Mouse (Mus musculus): ENCODE data around the gene Pcbp4. TPM values are rescaled to one million over a fixed set of nuclear protein-coding genes. Genes with fewer than 3 reads are reported as not detected.

Pcbp4 gene
- polyA plus RNA-seq, 1 experiment from 2014 or later, result 308 TPM

GRCm38 (mm10) chr9:106448498-106449031 lies 4.5 kb upstream of the Pcbp4 start:
- WGBS, result under 1% methylated on average over 23 of the region's 23 CpGs
- peak overlapping the region; percentile 74 for H3K4me2 ChIP-seq (replicated peaks)
- ATAC-seq (ENCODE audit: low FRiP score), result no peak
- no peaks in the 10 kb centered on the region for H3K27me3 ChIP-seq
- H3K4me3 ChIP-seq, result peak overlapping the region; percentile 39
- no peaks in the 10 kb centered on the region for H3K9me3 ChIP-seq (replicated peaks)
- peaks cover 58% of the 10 kb centered on the region for H3K4me1 ChIP-seq
- H3K27ac ChIP-seq, result peak overlapping the region; percentile 72
- H3K36me3 ChIP-seq, result no peaks in the 10 kb centered on the region
- H3K9ac ChIP-seq, result peak overlapping the region; percentile 62

DNA sequence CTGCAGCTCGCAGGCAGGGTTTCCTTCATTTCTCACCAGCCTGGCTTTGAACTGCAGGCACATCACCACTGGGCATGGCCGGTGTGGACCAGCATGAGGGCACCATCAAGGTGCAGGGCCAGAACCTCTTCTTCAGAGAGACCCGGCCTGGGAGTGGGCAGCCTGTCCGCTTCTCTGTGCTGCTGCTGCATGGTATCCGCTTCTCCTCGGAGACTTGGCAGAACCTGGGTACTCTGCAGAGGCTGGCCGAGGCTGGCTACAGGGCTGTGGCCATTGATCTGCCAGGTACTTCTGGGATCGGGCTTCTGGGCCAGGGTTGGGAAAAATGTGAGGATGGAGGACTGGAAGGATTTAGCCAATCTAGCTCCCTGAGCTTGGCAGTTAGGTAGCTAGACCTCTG lies 3.1 kb upstream of the Pcbp4 start:
- Histone ChIP-seq H3K4me3 (no peak overlapping the region), H3K4me1 (peaks cover 61% of the 10 kb centered on the region), H3K27ac (0 out of 2 replicates have a peak overlapping the region, but pooled peaks have one; percentile 25), H3K9ac (no peak overlapping the region), H3K4me2 (replicated peaks) (no peak overlapping the region), H3K9me3 (replicated peaks) (no peaks in the 10 kb centered on the region), H3K27me3 (no peaks in the 10 kb centered on the region), H3K36me3 (no peaks in the 10 kb centered on the region)
- ATAC-seq (ENCODE audit: low FRiP score), result no peak
- 94% methylated on average over 8 of the region's 8 CpGs for WGBS

- Histone ChIP-seq H3K27ac (no peak overlapping the region), H3K4me1 (peaks cover 67% of the 10 kb centered on the region), H3K27me3 (no peaks in the 10 kb centered on the region), H3K9ac (no peak overlapping the region), H3K36me3 (no peaks in the 10 kb centered on the region), H3K4me3 (no peak overlapping the region), H3K9me3 (replicated peaks) (no peaks in the 10 kb centered on the region), H3K4me2 (replicated peaks) (no peak overlapping the region)
- no peak for ATAC-seq (ENCODE audit: low FRiP score)
- WGBS, result 32% methylated on average over 9 of the region's 9 CpGs
Observed at GRCm38 (mm10) chr9:106450661-106451060, 2.4 kb upstream of the Pcbp4 start.

DNA sequence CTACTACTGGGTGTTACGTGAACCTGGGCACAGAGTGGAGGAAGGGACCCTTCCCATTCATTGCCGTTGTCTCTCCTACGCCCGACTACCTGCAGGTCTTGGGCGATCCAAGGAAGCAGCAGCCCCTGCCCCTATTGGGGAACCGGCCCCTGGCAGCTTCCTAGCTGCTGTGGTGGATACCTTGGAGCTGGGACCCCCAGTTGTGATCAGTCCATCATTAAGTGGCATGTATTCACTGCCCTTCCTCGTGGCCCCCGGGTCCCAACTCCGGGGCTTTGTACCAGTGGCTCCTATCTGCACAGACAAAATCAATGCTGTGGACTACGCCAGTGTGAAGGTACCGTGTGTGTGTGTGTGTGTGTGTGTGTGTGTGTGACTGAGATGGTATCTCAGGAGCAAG lies 1.8 kb upstream of the Pcbp4 start:
- Histone ChIP-seq H3K4me1 (peaks cover 69% of the 10 kb centered on the region), H3K27ac (no peak overlapping the region), H3K4me3 (no peak overlapping the region), H3K27me3 (no peaks in the 10 kb centered on the region), H3K9ac (peak overlapping the region; percentile 38), H3K36me3 (no peaks in the 10 kb centered on the region), H3K9me3 (replicated peaks) (no peaks in the 10 kb centered on the region), H3K4me2 (replicated peaks) (no peak overlapping the region)
- WGBS, result 70% methylated on average over 11 of the region's 11 CpGs
- no peak for ATAC-seq (ENCODE audit: low FRiP score)

GRCm38 (mm10) chr9:106451899-106452298 lies 1.2 kb upstream of the Pcbp4 start:
- H3K4me3 ChIP-seq, result no peak overlapping the region
- 89% methylated on average over 2 of the region's 2 CpGs for whole genome bisulfite sequencing
- no peaks in the 10 kb centered on the region for H3K27me3 ChIP-seq
- H3K4me1 ChIP-seq, result peaks cover 73% of the 10 kb centered on the region
- peak overlapping the region; percentile 99; the same call in 1 of the 2 replicates for H3K4me2 ChIP-seq (replicated peaks)
- no peaks in the 10 kb centered on the region for H3K9me3 ChIP-seq (replicated peaks)
- H3K27ac ChIP-seq, result no peak overlapping the region
- peak overlapping the region; percentile 97; the same call in 1 of the 2 replicates for H3K9ac ChIP-seq
- no peak for ATAC-seq (ENCODE audit: low FRiP score)
- H3K36me3 ChIP-seq, result no peaks in the 10 kb centered on the region

DNA sequence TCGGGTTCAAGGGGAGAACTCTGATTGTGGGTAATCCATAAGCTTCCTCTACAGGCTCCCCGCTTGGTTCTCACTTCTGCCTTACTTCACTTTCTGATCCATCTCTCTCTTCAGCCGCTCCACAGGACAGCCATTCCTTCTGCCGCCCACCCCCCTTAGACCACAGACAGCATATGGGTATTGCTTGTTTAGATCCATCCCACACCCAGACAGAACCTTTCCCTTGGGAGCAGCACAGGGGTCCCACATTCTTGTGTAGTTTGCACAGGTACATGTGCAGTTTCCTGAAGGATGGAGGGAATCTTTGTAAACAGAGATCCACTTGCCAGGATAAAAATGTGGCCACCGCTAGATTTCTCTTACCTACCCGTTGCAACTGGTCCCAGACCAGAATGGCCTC lies 740 bp upstream of the Pcbp4 start:
- 18% methylated on average over 6 of the region's 6 CpGs for WGBS
- H3K4me2 ChIP-seq (replicated peaks), result peak overlapping the region; percentile 99
- peak overlapping the region; percentile 97 for H3K9ac ChIP-seq
- ATAC-seq (ENCODE audit: low FRiP score), result no peak
- no peaks in the 10 kb centered on the region for H3K9me3 ChIP-seq (replicated peaks)
- peaks cover 74% of the 10 kb centered on the region for H3K4me1 ChIP-seq
- no peaks in the 10 kb centered on the region for H3K36me3 ChIP-seq
- peak overlapping the region; percentile 77; the same call in 1 of the 2 replicates for H3K4me3 ChIP-seq
- peak overlapping the region; percentile 96 for H3K27ac ChIP-seq
- H3K27me3 ChIP-seq, result no peaks in the 10 kb centered on the region

DNA sequence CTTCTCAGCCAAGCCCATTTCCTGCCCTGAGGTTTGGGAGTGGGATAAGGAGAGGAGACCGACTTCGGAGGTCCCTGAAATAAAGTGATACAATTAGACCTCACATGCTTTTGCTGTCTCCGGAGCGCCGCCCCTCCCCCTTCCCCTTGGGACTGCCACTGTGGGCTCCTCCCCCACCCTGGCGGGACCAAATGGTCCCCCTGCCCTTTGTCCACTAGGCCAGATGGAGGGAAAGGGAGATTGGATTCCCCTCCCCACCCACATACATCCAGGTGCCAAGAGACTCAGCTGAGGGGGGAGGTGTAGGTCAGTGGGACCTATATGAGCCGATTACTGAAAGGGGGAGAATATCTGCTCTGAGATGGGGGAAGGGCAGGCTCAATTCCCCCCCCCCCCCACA lies 270 bp upstream of the Pcbp4 start:
- H3K4me1 ChIP-seq, result peaks cover 75% of the 10 kb centered on the region

DNA sequence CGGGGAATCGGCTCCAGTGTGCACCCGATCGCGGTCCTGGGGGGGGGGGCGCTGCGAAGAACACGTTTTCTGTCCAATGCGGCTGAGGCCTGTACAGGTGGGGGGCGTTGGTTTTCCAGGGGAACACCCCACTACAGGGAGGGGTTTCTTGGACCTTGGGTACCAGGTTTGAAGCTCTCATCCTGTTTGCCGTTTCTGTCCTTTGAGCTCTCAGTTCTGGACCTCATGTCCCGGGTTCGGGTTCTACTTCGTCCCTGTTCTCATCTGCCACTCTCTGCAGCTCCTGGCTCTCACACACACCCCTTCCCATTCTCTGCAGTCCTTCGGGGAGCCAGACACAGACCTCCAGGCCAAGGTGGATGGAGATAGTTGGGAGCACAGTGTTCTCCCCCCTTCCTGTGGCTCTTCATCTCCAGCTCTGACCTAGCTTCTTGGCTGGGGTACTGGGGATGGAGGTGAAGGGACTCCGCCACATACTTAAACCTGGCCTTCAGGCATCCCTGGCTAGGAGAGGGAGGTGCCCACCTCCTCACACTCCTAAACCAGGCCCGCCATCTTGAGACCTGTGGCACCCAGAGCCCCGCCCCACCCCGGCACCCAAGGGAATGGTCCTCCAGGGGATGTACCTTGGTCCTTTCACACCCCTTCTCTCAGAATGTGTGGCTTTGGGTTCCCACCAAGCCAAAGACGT lies 1.1 kb downstream of the Pcbp4 start:
- H3K4me1 ChIP-seq, result peaks cover 76% of the 10 kb centered on the region
- H3K4me2 ChIP-seq (replicated peaks), result peak overlapping the region; percentile 99
- no peaks in the 10 kb centered on the region for H3K9me3 ChIP-seq (replicated peaks)
- peak overlapping the region; percentile 96 for H3K27ac ChIP-seq
- H3K4me3 ChIP-seq, result peak overlapping the region; percentile 77
- H3K36me3 ChIP-seq, result peaks cover 7% of the 10 kb centered on the region; the same call in 1 of the 2 replicates
- WGBS, result 2% methylated on average over 11 of the region's 20 CpGs
- ATAC-seq (ENCODE audit: low FRiP score), result peak; percentile 7; the same call in 1 of the 2 replicates
- no peaks in the 10 kb centered on the region for H3K27me3 ChIP-seq
- H3K9ac ChIP-seq, result peak overlapping the region; percentile 97

More for the DNA sequence above, 270 bp upstream of the Pcbp4 start:
- peaks cover under 1% of the 10 kb centered on the region; the same call in 1 of the 2 replicates for H3K36me3 ChIP-seq
- peak overlapping the region; percentile 99 for H3K4me2 ChIP-seq (replicated peaks)
- 0% methylated on average over 6 of the region's 7 CpGs for WGBS
- H3K4me3 ChIP-seq, result peak overlapping the region; percentile 77
- H3K9me3 ChIP-seq (replicated peaks), result no peaks in the 10 kb centered on the region
- H3K27ac ChIP-seq, result peak overlapping the region; percentile 96
- no peaks in the 10 kb centered on the region for H3K27me3 ChIP-seq
- peak overlapping the region; percentile 97 for H3K9ac ChIP-seq
- peak; percentile 7; the same call in 1 of the 2 replicates for ATAC-seq (ENCODE audit: low FRiP score)

DNA sequence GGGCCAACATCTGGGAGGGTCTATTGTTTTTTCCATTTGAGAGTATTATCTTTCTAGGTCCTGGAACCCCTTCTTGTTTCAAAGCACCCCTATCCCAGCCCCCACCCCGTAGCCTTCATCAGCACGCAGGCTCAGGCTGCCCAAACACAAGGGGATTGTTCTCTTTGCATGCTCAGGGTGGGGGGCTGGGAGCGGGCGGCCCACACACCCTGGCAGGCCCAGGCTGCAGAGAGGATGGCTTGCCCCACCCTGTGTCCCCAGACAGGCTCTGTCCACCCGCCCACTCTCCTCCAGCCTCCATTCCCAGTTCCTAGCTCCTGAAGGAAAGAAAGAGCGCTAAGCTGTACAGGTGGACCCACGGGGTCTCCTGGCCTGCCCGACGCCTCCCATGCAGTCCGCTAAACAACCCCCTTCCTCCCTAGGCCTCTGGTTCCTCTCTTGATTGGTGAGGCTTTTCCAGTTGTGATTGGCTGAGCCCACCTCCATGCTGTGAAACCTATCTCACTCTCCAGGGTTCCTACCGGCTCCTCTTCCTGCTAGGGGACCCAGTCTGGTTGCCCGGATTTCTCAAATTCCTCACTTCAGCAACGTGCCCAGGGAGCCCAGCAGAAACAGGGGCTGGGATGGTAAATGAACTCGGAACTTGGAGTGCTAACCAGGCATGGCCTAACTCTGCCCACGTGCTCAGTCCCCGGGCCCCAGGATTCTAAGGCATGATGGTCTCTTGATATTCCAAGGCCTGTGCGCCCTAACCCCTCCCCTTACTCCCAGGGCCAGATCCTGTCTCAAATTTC lies 2.0 kb downstream of the Pcbp4 start:
- H3K27ac ChIP-seq, result peak overlapping the region; percentile 96
- H3K4me2 ChIP-seq (replicated peaks), result peak overlapping the region; percentile 99
- peaks cover 13% of the 10 kb centered on the region for H3K36me3 ChIP-seq
- H3K4me1 ChIP-seq, result peaks cover 82% of the 10 kb centered on the region
- no peaks in the 10 kb centered on the region for H3K9me3 ChIP-seq (replicated peaks)
- peak overlapping the region; percentile 97 for H3K9ac ChIP-seq
- peak overlapping the region; percentile 77 for H3K4me3 ChIP-seq
- ATAC-seq (ENCODE audit: low FRiP score), result peak; percentile 33
- WGBS, result 2% methylated on average over 17 of the region's 17 CpGs
- H3K27me3 ChIP-seq, result no peaks in the 10 kb centered on the region

DNA sequence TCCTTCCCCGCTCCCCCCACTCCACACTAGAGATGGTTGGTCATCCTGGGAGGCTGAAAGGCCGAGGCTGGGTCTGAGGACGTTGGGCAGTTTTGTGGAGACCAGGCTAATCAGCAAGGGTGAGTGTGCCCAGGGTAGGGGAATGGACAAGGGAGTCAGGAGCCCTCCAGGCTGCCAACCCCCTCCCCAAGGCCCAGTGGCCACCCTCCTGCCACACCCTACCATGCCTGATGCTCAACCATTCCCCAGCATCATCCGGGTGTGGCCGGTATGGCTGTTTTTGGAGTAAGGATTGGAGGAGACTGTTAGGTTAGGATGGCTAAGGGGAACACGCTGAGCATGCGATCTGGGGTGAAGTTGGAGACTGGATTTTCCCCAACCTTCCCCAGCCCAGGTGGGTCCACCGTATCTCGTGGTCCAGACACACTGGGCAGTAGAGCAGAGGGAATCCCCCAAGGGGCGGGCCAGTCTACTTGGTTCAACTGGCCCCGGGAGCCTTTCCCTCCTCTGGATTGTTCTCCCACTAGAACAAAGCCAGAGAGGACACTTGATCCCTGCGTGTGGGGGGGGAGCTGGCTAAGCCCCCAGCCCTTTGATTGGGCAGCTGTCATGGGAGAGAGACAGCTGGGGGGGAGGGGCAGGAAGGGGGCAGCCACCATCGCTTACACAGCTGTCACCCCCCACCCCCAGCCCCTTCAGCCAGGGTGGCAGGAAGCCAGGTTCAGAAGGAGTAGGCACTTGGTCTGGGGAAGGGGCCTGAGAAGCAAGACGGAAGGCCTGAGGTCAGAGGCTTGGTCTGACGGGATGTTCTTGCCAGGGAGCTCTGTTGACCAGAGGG lies 3.5 kb downstream of the Pcbp4 start:
- peak; percentile 8; the same call in 1 of the 2 replicates for ATAC-seq (ENCODE audit: low FRiP score)
- H3K36me3 ChIP-seq, result peaks cover 28% of the 10 kb centered on the region
- 25% methylated on average over 14 of the region's 15 CpGs for WGBS

GRCm38 (mm10) chr9:106457163-106457559 lies 4.1 kb downstream of the Pcbp4 start:
- Histone ChIP-seq H3K4me3 (peak overlapping the region; percentile 77), H3K9ac (peak overlapping the region; percentile 97), H3K4me1 (peaks cover 75% of the 10 kb centered on the region), H3K4me2 (replicated peaks) (peak overlapping the region; percentile 99), H3K36me3 (peaks cover 34% of the 10 kb centered on the region), H3K27me3 (no peaks in the 10 kb centered on the region), H3K27ac (peak overlapping the region; percentile 96), H3K9me3 (replicated peaks) (no peaks in the 10 kb centered on the region)
- WGBS, result 33% methylated on average over 9 of the region's 9 CpGs
- no peak for ATAC-seq (ENCODE audit: low FRiP score)

More for the DNA sequence above, 3.5 kb downstream of the Pcbp4 start:
- H3K27me3 ChIP-seq, result no peaks in the 10 kb centered on the region
- H3K9me3 ChIP-seq (replicated peaks), result no peaks in the 10 kb centered on the region
- peak overlapping the region; percentile 96 for H3K27ac ChIP-seq
- peak overlapping the region; percentile 97 for H3K9ac ChIP-seq
- peaks cover 81% of the 10 kb centered on the region for H3K4me1 ChIP-seq
- peak overlapping the region; percentile 77 for H3K4me3 ChIP-seq
- H3K4me2 ChIP-seq (replicated peaks), result peak overlapping the region; percentile 99

All from hindbrain, embryonic 12.5 days (tissue).